Mouse (Mus musculus) heart, postnatal 0 days (tissue): ENCODE results near the gene Gm49373.

Experiments used
- CTCF ChIP-seq: IDR thresholded peaks from 2 replicates; pipeline ENCODE4 v1.5.1; 2016; ENCODE audit warnings: antibody characterized with exemption, control low read depth, low read depth
- EP300 ChIP-seq: IDR thresholded peaks from 2 replicates; pipeline ENCODE4 v1.6.1; 2016; ENCODE audit warnings: antibody characterized with exemption, low read depth

- TF ChIP-seq CTCF = no peak
- no peak for TF ChIP-seq EP300
Observed at GRCm38 (mm10) chr9:21031896-21032351, 41.0 kb downstream of the Gm49373 start, which contains the start of gene Icam5.
